Mouse (Mus musculus): Measurements from ENCODE around the gene Ptprs. TPM values are rescaled to one million over a fixed set of nuclear protein-coding genes. Genes with fewer than 3 reads are reported as not detected.
A peak's percentile ranks its signal among the peaks of the same experiment; 100 is the strongest.

Ptprs gene
- total RNA-seq, 2 experiments from 2014 or later = 140 to 141 TPM

- DNase-seq = no peak
Measured at GRCm38 (mm10) chr17:56490438-56491152, 14.3 kb upstream of the Ptprs start.

- DNase-seq = no peak
Measured at GRCm38 (mm10) chr17:56488028-56488427, 11.7 kb upstream of the Ptprs start.

- peak; percentile 65 for DNase-seq
Measured at GRCm38 (mm10) chr17:56487441-56487888, 11.2 kb upstream of the Ptprs start.

GRCm38 (mm10) chr17:56485926-56486325 is 9.6 kb upstream of the Ptprs start:
- DNase-seq = no peak

GRCm38 (mm10) chr17:56485118-56485517 is 8.8 kb upstream of the Ptprs start:
- DNase-seq = no peak

GRCm38 (mm10) chr17:56482671-56483070 is 6.4 kb upstream of the Ptprs start:
- no peak for DNase-seq

GRCm38 (mm10) chr17:56479358-56479757 is 3.1 kb upstream of the Ptprs start:
- DNase-seq = peak; percentile 82

- DNase-seq = no peak
Measured at GRCm38 (mm10) chr17:56478191-56478611, 1.9 kb upstream of the Ptprs start.

GRCm38 (mm10) chr17:56477191-56477818 is 1.0 kb upstream of the Ptprs start:
- peak; percentile 29 for DNase-seq

- peak; percentile 44 for DNase-seq
Measured at GRCm38 (mm10) chr17:56475584-56476401, 490 bp downstream of the Ptprs start.

- peak; percentile 66 for DNase-seq
Measured at GRCm38 (mm10) chr17:56474831-56475581, 1.3 kb downstream of the Ptprs start.

GRCm38 (mm10) chr17:56474311-56474830 is 1.9 kb downstream of the Ptprs start:
- peak; percentile 44 for DNase-seq

- no peak for DNase-seq
Measured at GRCm38 (mm10) chr17:56473611-56473905, 2.7 kb downstream of the Ptprs start.

GRCm38 (mm10) chr17:56472733-56473610 is 3.3 kb downstream of the Ptprs start:
- DNase-seq = peak; percentile 77

GRCm38 (mm10) chr17:56472121-56472520 is 4.2 kb downstream of the Ptprs start:
- no peak for DNase-seq

GRCm38 (mm10) chr17:56471136-56471535 is 5.1 kb downstream of the Ptprs start:
- no peak for DNase-seq

GRCm38 (mm10) chr17:56470571-56470970 is 5.7 kb downstream of the Ptprs start:
- no peak for DNase-seq

GRCm38 (mm10) chr17:56470001-56470436 is 6.3 kb downstream of the Ptprs start:
- DNase-seq = peak; percentile 33

GRCm38 (mm10) chr17:56469275-56469674 is 7.0 kb downstream of the Ptprs start:
- no peak for DNase-seq

GRCm38 (mm10) chr17:56468870-56469269 is 7.4 kb downstream of the Ptprs start:
- DNase-seq = peak; percentile 34

GRCm38 (mm10) chr17:56468380-56468779 is 7.9 kb downstream of the Ptprs start:
- no peak for DNase-seq

All from heart, postnatal 4 days (tissue).